Mouse (Mus musculus): ENCODE data around the gene Plekhg4.

Plekhg4 gene

GRCm38 (mm10) chr8:105349096-105349771 is 23.8 kb upstream of the Plekhg4 start:
- in situ Hi-C loops (cut with MboI, MseI) = loop anchor here in 1 of 2 experiments (5.0 kb wide), 1 partner anchor 57 kb away; no protein-coding TSS in a partner anchor

- in situ Hi-C loops (cut with MboI, MseI) = no loop called here
Measured at GRCm38 (mm10) chr8:105350186-105350585, 22.9 kb upstream of the Plekhg4 start.

GRCm38 (mm10) chr8:105353583-105354135 is 19.4 kb upstream of the Plekhg4 start:
- in situ Hi-C loops (cut with MboI, MseI) = no loop called here

- in situ Hi-C loops (cut with MboI, MseI) = no loop called here
Measured at GRCm38 (mm10) chr8:105354549-105354948, 18.5 kb upstream of the Plekhg4 start.

- in situ Hi-C loops (cut with MboI, MseI) = no loop called here
Measured at GRCm38 (mm10) chr8:105355179-105356024, 17.7 kb upstream of the Plekhg4 start.

GRCm38 (mm10) chr8:105356681-105357080 is 16.4 kb upstream of the Plekhg4 start:
- in situ Hi-C loops (cut with MboI, MseI) = no loop called here

- in situ Hi-C loops (cut with MboI, MseI) = no loop called here
Measured at GRCm38 (mm10) chr8:105359208-105359607, 13.9 kb upstream of the Plekhg4 start.

- in situ Hi-C loops (cut with MboI, MseI) = no loop called here
Measured at GRCm38 (mm10) chr8:105359646-105360045, 13.4 kb upstream of the Plekhg4 start.

- in situ Hi-C loops (cut with MboI, MseI) = no loop called here
Measured at GRCm38 (mm10) chr8:105361751-105362702, 11.0 kb upstream of the Plekhg4 start.

- in situ Hi-C loops (cut with MboI, MseI) = no loop called here
Measured at GRCm38 (mm10) chr8:105367107-105367506, 6.0 kb upstream of the Plekhg4 start.

GRCm38 (mm10) chr8:105372473-105372872 is 601 bp upstream of the Plekhg4 start:
- in situ Hi-C loops (cut with MboI, MseI) = no loop called here

- in situ Hi-C loops (cut with MboI, MseI) = no loop called here
Measured at GRCm38 (mm10) chr8:105374513-105374966, 1.5 kb downstream of the Plekhg4 start.

GRCm38 (mm10) chr8:105378673-105379072 is 5.6 kb downstream of the Plekhg4 start:
- in situ Hi-C loops (cut with MboI, MseI) = loop anchor here in 1 of 2 experiments (5.0 kb wide), 1 partner anchor 74 kb away; no protein-coding TSS in a partner anchor

GRCm38 (mm10) chr8:105380308-105380707 is 7.2 kb downstream of the Plekhg4 start:
- in situ Hi-C loops (cut with MboI, MseI) = no loop called here

GRCm38 (mm10) chr8:105384070-105384469 is 11.0 kb downstream of the Plekhg4 start:
- in situ Hi-C loops (cut with MboI, MseI) = no loop called here

- in situ Hi-C loops (cut with MboI, MseI) = no loop called here
Measured at GRCm38 (mm10) chr8:105387151-105387550, 14.1 kb downstream of the Plekhg4 start.

GRCm38 (mm10) chr8:105389096-105389495 is 16.0 kb downstream of the Plekhg4 start:
- in situ Hi-C loops (cut with MboI, MseI) = no loop called here

- in situ Hi-C loops (cut with MboI, MseI) = no loop called here
Measured at GRCm38 (mm10) chr8:105393089-105393787, 20.2 kb downstream of the Plekhg4 start.

- in situ Hi-C loops (cut with MboI, MseI) = no loop called here
Measured at GRCm38 (mm10) chr8:105393915-105394314, 20.8 kb downstream of the Plekhg4 start.

- in situ Hi-C loops (cut with MboI, MseI) = no loop called here
Measured at GRCm38 (mm10) chr8:105397747-105398146, 24.7 kb downstream of the Plekhg4 start.

All from T-helper 17 cell (primary cell).